Mouse (Mus musculus): ENCODE measurements around the gene Fgfr2. TPM values are rescaled to one million over a fixed set of nuclear protein-coding genes. Genes with fewer than 3 reads are reported as not detected.

Fgfr2 gene
- total RNA-seq, 1 experiment = 37.5 TPM

DNA sequence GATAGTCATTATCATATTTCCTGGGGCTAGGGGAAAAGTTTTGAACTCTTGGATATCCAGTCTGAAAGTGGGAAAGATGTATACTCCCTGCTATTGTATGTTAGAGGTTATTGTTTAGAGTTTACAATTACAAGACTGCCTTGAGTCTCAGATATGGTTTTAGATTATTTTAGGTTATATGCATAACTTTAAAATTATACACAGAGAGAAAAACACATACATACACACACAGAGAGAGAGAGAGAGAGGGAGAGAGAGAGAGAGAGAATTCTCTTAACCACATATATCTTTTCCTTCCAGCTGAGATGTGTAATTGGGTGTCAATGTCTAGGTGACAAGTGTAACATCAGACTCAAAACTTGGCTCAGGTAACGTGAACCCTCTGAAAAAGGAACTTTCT lies 1789.6 kb downstream of the Fgfr2 start, which contains the start of gene Fam24a:
TSS of gene Fam24a (plus strand) at position 301 of the 400 bp plus-strand sequence.
- TF ChIP-seq ZNF384 (IDR thresholded peaks at IDR 0.05; ENCODE audit: low read depth, low read length) = no peak
- no peak for TF ChIP-seq MAFK (IDR thresholded peaks at IDR 0.05; ENCODE audit: insufficient read depth, low read depth, low read length)
- no peak for TF ChIP-seq HCFC1 (IDR thresholded peaks at IDR 0.05; ENCODE audit: borderline replicate concordance, insufficient read depth, low read length)
- TF ChIP-seq ZC3H11A (IDR thresholded peaks at IDR 0.05; ENCODE audit: borderline replicate concordance, low read depth, low read length) = no peak
- TF ChIP-seq CHD2 (IDR thresholded peaks at IDR 0.05; ENCODE audit: low read depth, low read length) = no peak
- H3K36me3 ChIP-seq (ENCODE audit: control insufficient read depth, insufficient read depth, low read length, poor library complexity, severe bottlenecking) = no peaks in the 10 kb centered on the region
- no peak within 1 kb of the TSS for H3K4me3 ChIP-seq (ENCODE audit: insufficient read depth in 1 of 2, low read depth in 1 of 2, low read length in 2 of 2, poor library complexity in 1 of 2, severe bottlenecking in 1 of 2)
- in situ Hi-C loops (cut with MboI; ENCODE audit: low sequenced_read_pairs in 2 of 2, unreplicated experiment in 2 of 2) = no loop called here
- no peak for DNase-seq (ENCODE audit: low read depth, low spot score)
- H3K9ac ChIP-seq (ENCODE audit: insufficient read depth, low read depth, low read length, poor library complexity, severe bottlenecking) = no peak within 1 kb of the TSS
- peaks cover 0 to 4% of the 10 kb centered on the region in 2 experiments; a peak in 2 of 4 replicates for H3K4me1 ChIP-seq (ENCODE audit: control insufficient read depth in 2 of 2, insufficient read depth in 2 of 2, low read length in 2 of 2, poor library complexity in 1 of 2)
- H3K27ac ChIP-seq (ENCODE audit: insufficient read depth, low read depth, low read length, poor library complexity, severe bottlenecking) = no peak within 1 kb of the TSS
- no peaks in the 10 kb centered on the region for H3K9me3 ChIP-seq (ENCODE audit: control insufficient read depth, insufficient read depth, low read depth, low read length)

DNA sequence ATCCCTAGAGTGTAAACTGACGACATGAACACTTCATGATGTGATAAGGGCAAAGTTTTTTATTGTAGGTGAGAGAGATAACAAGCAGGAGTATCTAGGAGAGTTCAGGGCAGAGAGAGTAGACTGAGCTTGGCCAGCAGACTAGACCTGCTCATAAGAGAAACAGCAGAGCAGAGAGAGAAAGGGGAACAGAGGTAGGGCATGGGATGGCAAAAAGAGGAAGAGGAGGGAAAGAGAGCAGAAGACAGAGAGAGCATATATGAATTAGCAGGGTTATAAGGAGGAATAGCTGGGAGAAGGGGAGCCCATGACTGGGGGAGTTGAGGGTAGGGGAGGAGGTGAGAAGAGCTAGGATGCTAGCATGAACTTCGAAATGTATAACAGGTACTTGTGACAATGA lies 1791.5 kb downstream of the Fgfr2 start:
- Histone ChIP-seq H3K4me3 (ENCODE audit: insufficient read depth in 1 of 2, low read depth in 1 of 2, low read length in 2 of 2, poor library complexity in 1 of 2, severe bottlenecking in 1 of 2) (no peak overlapping the region), H3K36me3 (ENCODE audit: control insufficient read depth, insufficient read depth, low read length, poor library complexity, severe bottlenecking) (no peaks in the 10 kb centered on the region), H3K9ac (ENCODE audit: insufficient read depth, low read depth, low read length, poor library complexity, severe bottlenecking) (no peak overlapping the region), H3K27ac (ENCODE audit: insufficient read depth, low read depth, low read length, poor library complexity, severe bottlenecking) (no peak overlapping the region), H3K4me1 (ENCODE audit: control insufficient read depth in 2 of 2, insufficient read depth in 2 of 2, low read length in 2 of 2, poor library complexity in 1 of 2) (no peaks in the 10 kb centered on the region), H3K9me3 (ENCODE audit: control insufficient read depth, insufficient read depth, low read depth, low read length) (no peaks in the 10 kb centered on the region)
- no peak for DNase-seq (ENCODE audit: low read depth, low spot score)
- in situ Hi-C loops (cut with MboI; ENCODE audit: low sequenced_read_pairs in 2 of 2, unreplicated experiment in 2 of 2) = no loop called here
- TF ChIP-seq MAFK (IDR thresholded peaks at IDR 0.05; ENCODE audit: insufficient read depth, low read depth, low read length) (no peak), ZC3H11A (IDR thresholded peaks at IDR 0.05; ENCODE audit: borderline replicate concordance, low read depth, low read length) (no peak), CHD2 (IDR thresholded peaks at IDR 0.05; ENCODE audit: low read depth, low read length) (no peak), ZNF384 (IDR thresholded peaks at IDR 0.05; ENCODE audit: low read depth, low read length) (no peak), HCFC1 (IDR thresholded peaks at IDR 0.05; ENCODE audit: borderline replicate concordance, insufficient read depth, low read length) (no peak)

DNA sequence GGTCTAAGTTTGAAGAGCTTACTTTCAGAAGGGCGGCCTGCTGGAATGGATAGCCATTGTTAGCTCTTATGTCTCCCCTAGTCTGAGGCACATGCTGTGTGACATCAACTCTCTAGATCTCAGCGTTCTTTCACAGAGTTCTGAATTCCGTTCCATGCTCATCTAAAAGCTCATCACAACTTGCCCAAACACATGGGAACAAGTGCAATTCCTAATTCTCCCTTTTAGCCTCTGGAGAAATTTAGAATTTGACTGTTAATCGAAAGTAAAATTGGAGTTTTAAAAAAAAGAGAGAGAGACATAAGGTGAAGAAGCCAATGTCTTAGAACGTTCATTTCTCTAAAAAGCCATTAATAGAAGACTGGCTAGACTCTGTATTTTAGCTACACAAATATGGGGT lies 1793.7 kb downstream of the Fgfr2 start, which contains the start of gene Fam24b:
TSS of gene Fam24b (minus strand) at position 101 of the 400 bp plus-strand sequence.
- H3K27ac ChIP-seq (ENCODE audit: insufficient read depth, low read depth, low read length, poor library complexity, severe bottlenecking) = no peak within 1 kb of the TSS
- H3K9me3 ChIP-seq (ENCODE audit: control insufficient read depth, insufficient read depth, low read depth, low read length) = no peaks in the 10 kb centered on the region
- no peak for TF ChIP-seq CHD2 (IDR thresholded peaks at IDR 0.05; ENCODE audit: low read depth, low read length)
- TF ChIP-seq ZC3H11A (IDR thresholded peaks at IDR 0.05; ENCODE audit: borderline replicate concordance, low read depth, low read length) = no peak
- no peak for TF ChIP-seq MAFK (IDR thresholded peaks at IDR 0.05; ENCODE audit: insufficient read depth, low read depth, low read length)
- no peak for TF ChIP-seq ZNF384 (IDR thresholded peaks at IDR 0.05; ENCODE audit: low read depth, low read length)
- TF ChIP-seq HCFC1 (IDR thresholded peaks at IDR 0.05; ENCODE audit: borderline replicate concordance, insufficient read depth, low read length) = no peak
- no peak within 1 kb of the TSS for H3K9ac ChIP-seq (ENCODE audit: insufficient read depth, low read depth, low read length, poor library complexity, severe bottlenecking)
- no peaks in the 10 kb centered on the region for H3K4me1 ChIP-seq (ENCODE audit: control insufficient read depth in 2 of 2, insufficient read depth in 2 of 2, low read length in 2 of 2, poor library complexity in 1 of 2)
- in situ Hi-C loops (cut with MboI; ENCODE audit: low sequenced_read_pairs in 2 of 2, unreplicated experiment in 2 of 2) = no loop called here
- no peak for DNase-seq (ENCODE audit: low read depth, low spot score)
- no peaks in the 10 kb centered on the region for H3K36me3 ChIP-seq (ENCODE audit: control insufficient read depth, insufficient read depth, low read length, poor library complexity, severe bottlenecking)
- H3K4me3 ChIP-seq (ENCODE audit: insufficient read depth in 1 of 2, low read depth in 1 of 2, low read length in 2 of 2, poor library complexity in 1 of 2, severe bottlenecking in 1 of 2) = no peak within 1 kb of the TSS

DNA sequence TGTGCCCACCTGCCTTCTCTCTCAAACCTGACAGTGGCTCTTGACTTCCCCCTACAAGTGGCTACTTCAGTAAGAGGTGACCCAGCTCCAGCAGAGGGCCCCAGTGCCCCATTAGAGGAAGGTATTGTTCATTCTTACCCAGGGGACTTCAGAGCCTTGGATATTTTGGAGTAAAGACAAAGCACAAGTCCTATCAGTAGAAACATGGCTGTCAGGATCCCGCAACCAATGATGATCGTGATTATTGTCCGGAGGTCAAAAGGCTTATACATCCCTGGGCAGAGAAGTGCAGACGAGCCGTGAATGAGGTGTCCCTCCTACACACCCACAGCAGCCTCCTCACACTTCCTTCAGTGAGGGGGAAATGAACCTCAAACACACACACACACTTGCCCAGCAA lies 1796.1 kb downstream of the Fgfr2 start:
- H3K4me1 ChIP-seq (ENCODE audit: control insufficient read depth in 2 of 2, insufficient read depth in 2 of 2, low read length in 2 of 2, poor library complexity in 1 of 2) = no peaks in the 10 kb centered on the region
- DNase-seq (ENCODE audit: low read depth, low spot score) = no peak
- TF ChIP-seq HCFC1 (IDR thresholded peaks at IDR 0.05; ENCODE audit: borderline replicate concordance, insufficient read depth, low read length) = no peak
- TF ChIP-seq ZC3H11A (IDR thresholded peaks at IDR 0.05; ENCODE audit: borderline replicate concordance, low read depth, low read length) = no peak
- TF ChIP-seq ZNF384 (IDR thresholded peaks at IDR 0.05; ENCODE audit: low read depth, low read length) = no peak
- TF ChIP-seq CHD2 (IDR thresholded peaks at IDR 0.05; ENCODE audit: low read depth, low read length) = no peak
- TF ChIP-seq MAFK (IDR thresholded peaks at IDR 0.05; ENCODE audit: insufficient read depth, low read depth, low read length) = no peak
- H3K36me3 ChIP-seq (ENCODE audit: control insufficient read depth, insufficient read depth, low read length, poor library complexity, severe bottlenecking) = no peaks in the 10 kb centered on the region
- no peak overlapping the region for H3K27ac ChIP-seq (ENCODE audit: insufficient read depth, low read depth, low read length, poor library complexity, severe bottlenecking)
- H3K9ac ChIP-seq (ENCODE audit: insufficient read depth, low read depth, low read length, poor library complexity, severe bottlenecking) = no peak overlapping the region
- no peaks in the 10 kb centered on the region for H3K9me3 ChIP-seq (ENCODE audit: control insufficient read depth, insufficient read depth, low read depth, low read length)
- in situ Hi-C loops (cut with MboI; ENCODE audit: low sequenced_read_pairs in 2 of 2, unreplicated experiment in 2 of 2) = no loop called here
- no peak overlapping the region for H3K4me3 ChIP-seq (ENCODE audit: insufficient read depth in 1 of 2, low read depth in 1 of 2, low read length in 2 of 2, poor library complexity in 1 of 2, severe bottlenecking in 1 of 2)

DNA sequence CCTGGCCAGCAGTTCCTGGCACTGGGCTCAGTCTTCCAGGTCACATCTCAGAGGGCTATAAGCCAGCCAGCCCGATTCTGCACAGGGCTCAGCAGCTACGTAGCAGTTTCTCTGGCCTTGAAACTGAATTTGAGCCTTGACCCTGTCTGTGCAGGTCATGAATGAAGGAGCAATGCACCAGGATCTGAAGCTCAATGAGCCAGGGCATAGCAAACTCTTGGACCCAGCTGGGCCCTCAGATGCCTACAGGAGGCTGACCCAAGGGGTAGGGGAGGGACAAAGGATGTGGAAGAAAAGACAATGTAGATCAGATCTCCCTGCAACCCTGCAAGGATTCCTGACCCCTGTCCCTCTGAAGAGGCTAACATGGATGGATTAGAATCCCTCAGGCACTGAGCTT lies 1801.0 kb downstream of the Fgfr2 start, which contains the start of gene Cuzd1:
TSS of gene Cuzd1 (minus strand) at position 101 of the 400 bp plus-strand sequence.
- in situ Hi-C loops (cut with MboI; ENCODE audit: low sequenced_read_pairs in 2 of 2, unreplicated experiment in 2 of 2) = no loop called here
- DNase-seq (ENCODE audit: low read depth, low spot score) = no peak
- no peak for TF ChIP-seq ZNF384 (IDR thresholded peaks at IDR 0.05; ENCODE audit: low read depth, low read length)

More for the DNA sequence above, 1801.0 kb downstream of the Fgfr2 start, which contains the start of gene Cuzd1:
- no peak within 1 kb of the TSS for H3K4me3 ChIP-seq (ENCODE audit: insufficient read depth in 1 of 2, low read depth in 1 of 2, low read length in 2 of 2, poor library complexity in 1 of 2, severe bottlenecking in 1 of 2)
- H3K27ac ChIP-seq (ENCODE audit: insufficient read depth, low read depth, low read length, poor library complexity, severe bottlenecking) = no peak within 1 kb of the TSS
- H3K4me1 ChIP-seq (ENCODE audit: control insufficient read depth in 2 of 2, insufficient read depth in 2 of 2, low read length in 2 of 2, poor library complexity in 1 of 2) = 0 out of 4 replicates have a peak, but pooled peaks cover 0 to 3% of the 10 kb centered on the region in 2 experiments
- H3K36me3 ChIP-seq (ENCODE audit: control insufficient read depth, insufficient read depth, low read length, poor library complexity, severe bottlenecking) = no peaks in the 10 kb centered on the region
- H3K9me3 ChIP-seq (ENCODE audit: control insufficient read depth, insufficient read depth, low read depth, low read length) = no peaks in the 10 kb centered on the region
- no peak within 1 kb of the TSS for H3K9ac ChIP-seq (ENCODE audit: insufficient read depth, low read depth, low read length, poor library complexity, severe bottlenecking)
